Mouse (Mus musculus) left cerebral cortex, postnatal 14 days (tissue): ENCODE measurements around the gene Tmem174. TPM values are rescaled to one million over a fixed set of nuclear protein-coding genes. Genes with fewer than 3 reads are reported as not detected.

Experiments
- DNase-seq, 2 experiments: peaks; one replicate each; pipeline ENCODE4 v3.0.0; 2021 to 2022; ENCODE audit warnings: low spot score in 2 of 2, mixed read lengths in 1 of 2
- intact Hi-C: fragments of 180-260 bp; cut with DNase I; formaldehyde crosslinking; loops from one replicate; pipeline ENCODE4 v1.15.1; 2025
- long read RNA-seq, 2 experiments: library from polyadenylated mRNA; stranded (forward); transcript quantifications; one replicate each; pipeline ENCODE4 v2.0.0; 2021
- total RNA-seq, 2 experiments: library from RNA; stranded (reverse); gene quantifications; 2 replicates each; pipeline ENCODE4 v1.2.3; 2021

Tmem174 gene
- total RNA-seq = not detected
- long read RNA-seq, experiment 1 = 0 reads
- long read RNA-seq, experiment 2 = 0 reads

GRCm38 (mm10) chr13:98637145-98637544 lies at the start of gene Tmem174:
Gene Tmem174, minus strand, starts transcription at chr13:98637410.
- intact Hi-C loops = no loop called here
- no peak for DNase-seq

DNA sequence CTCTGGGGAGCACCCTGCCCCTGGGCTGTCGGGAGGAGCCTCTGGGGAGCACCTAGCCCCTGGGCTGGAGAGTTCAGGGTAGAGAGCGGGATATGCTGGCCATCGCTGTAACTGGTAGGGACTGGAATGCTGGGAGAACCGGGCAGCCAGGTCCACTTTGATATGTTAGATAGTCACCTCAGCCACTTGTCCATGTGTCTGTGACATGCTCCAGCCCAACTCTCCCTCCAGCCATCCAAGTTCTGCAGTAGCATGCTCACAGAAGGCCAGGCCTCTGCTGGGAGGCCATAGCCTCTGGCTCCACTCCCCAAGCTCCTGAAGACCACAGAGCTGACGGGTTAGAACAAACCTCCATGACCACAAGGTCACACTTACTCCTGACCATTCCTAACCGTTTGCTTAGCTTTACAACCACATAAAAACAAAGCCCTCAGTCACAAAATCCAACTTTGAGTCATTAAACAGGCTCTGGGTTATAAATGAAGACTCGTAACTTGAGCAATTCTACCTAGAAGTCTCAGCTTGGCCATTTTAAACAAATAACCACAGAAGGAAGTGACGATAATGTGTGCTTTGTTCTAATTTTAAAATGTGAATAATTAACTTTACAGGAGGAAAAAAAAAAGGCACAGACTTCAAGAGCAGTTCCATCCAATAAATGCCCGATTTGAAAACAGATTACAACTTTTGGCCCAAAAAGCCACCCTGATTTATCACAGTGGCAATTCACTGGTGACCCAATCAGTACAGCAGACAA lies 47.1 kb upstream of the Tmem174 start:
- DNase-seq = no peak
- intact Hi-C loops = no loop called here

DNA sequence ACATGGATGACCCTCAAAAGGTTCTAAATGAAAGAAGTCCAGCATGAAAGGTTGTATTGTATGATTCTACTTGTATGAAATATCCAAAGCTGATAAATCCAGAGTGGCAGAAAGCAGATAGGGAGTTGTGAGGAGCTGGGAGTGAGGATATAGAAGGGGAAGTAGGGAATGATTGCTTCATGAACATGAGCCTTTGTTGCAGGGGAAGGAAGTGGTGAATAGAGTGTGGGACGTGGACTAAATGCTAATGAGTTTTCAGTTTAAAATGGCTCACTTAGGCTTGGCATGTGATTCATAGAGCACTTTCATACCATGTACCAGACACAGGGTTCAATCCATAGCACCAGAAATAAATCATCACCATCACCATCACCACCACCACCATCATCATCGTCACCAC lies 46.2 kb upstream of the Tmem174 start:
- no peak for DNase-seq
- intact Hi-C loops = no loop called here

GRCm38 (mm10) chr13:98680470-98681060 lies 43.4 kb upstream of the Tmem174 start:
- DNase-seq = no peak
- intact Hi-C loops = no loop called here

GRCm38 (mm10) chr13:98679631-98680041 lies 42.4 kb upstream of the Tmem174 start:
- DNase-seq = no peak
- intact Hi-C loops = no loop called here

DNA sequence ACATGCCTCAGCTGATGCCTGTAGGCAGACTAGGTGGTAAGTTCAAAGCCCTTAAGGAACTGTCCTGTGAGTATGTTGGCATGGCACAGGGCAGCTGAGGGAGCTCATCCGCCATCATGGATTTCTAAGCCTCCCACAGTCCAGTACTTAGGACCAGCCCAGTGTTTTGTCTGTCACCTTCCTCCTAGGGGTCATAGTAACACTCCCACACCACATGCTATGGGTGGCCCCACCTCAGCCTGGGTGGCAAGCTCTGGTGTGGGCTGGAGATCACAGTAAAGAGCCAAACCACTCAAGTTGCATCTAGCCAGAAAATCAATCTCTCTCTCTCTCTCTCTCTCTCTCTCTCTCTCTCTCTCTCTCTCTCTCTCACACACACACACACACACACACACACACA lies 42.0 kb upstream of the Tmem174 start:
- DNase-seq = no peak
- intact Hi-C loops = no loop called here

GRCm38 (mm10) chr13:98673922-98674321 lies 36.7 kb upstream of the Tmem174 start:
- intact Hi-C loops = no loop called here
- no peak for DNase-seq

GRCm38 (mm10) chr13:98669296-98669695 lies 32.1 kb upstream of the Tmem174 start:
- intact Hi-C loops = no loop called here
- no peak for DNase-seq

- intact Hi-C loops = no loop called here
Measured at GRCm38 (mm10) chr13:98667316-98667715, 30.1 kb upstream of the Tmem174 start.

GRCm38 (mm10) chr13:98665240-98665639 lies 28.0 kb upstream of the Tmem174 start:
- DNase-seq = no peak
- intact Hi-C loops = no loop called here

More at GRCm38 (mm10) chr13:98667316-98667715, 30.1 kb upstream of the Tmem174 start:
- DNase-seq = no peak

- no peak for DNase-seq
- intact Hi-C loops = no loop called here
Measured at GRCm38 (mm10) chr13:98662173-98662675, 25.0 kb upstream of the Tmem174 start.

DNA sequence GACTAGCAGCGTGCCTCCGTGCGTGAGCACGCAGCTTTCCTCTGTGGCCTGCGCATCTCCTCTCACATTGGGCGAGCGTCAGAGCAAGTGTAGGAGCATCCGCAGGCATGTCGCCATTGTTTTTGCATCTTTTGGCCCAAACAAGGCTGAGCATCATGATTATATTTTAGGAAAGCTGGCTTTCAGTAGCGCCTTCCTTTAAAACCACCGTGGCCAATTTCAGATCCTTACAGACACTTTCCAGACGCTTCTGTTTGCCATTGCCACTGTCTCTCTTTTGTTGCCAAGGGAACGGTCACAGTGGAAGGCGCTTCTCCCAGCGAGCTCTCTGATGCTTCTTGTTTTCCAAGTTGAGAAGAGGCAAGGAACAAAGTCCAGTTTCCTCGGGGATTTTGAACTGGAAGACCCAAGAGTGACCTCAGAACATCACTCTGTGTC lies 18.8 kb upstream of the Tmem174 start:
- peak; percentile 51 to 86 for DNase-seq

GRCm38 (mm10) chr13:98655346-98655745 lies 18.1 kb upstream of the Tmem174 start:
- peak in 1 of 2 experiments; percentile 45 for DNase-seq
- intact Hi-C loops = no loop called here

More for the DNA sequence above, 18.8 kb upstream of the Tmem174 start:
- intact Hi-C loops = no loop called here

GRCm38 (mm10) chr13:98654129-98654939 lies 17.1 kb upstream of the Tmem174 start:
- DNase-seq = no peak
- intact Hi-C loops = no loop called here

- intact Hi-C loops = no loop called here
- DNase-seq = peak in 1 of 2 experiments; percentile 34
Measured at GRCm38 (mm10) chr13:98652194-98652593, 15.0 kb upstream of the Tmem174 start.

DNA sequence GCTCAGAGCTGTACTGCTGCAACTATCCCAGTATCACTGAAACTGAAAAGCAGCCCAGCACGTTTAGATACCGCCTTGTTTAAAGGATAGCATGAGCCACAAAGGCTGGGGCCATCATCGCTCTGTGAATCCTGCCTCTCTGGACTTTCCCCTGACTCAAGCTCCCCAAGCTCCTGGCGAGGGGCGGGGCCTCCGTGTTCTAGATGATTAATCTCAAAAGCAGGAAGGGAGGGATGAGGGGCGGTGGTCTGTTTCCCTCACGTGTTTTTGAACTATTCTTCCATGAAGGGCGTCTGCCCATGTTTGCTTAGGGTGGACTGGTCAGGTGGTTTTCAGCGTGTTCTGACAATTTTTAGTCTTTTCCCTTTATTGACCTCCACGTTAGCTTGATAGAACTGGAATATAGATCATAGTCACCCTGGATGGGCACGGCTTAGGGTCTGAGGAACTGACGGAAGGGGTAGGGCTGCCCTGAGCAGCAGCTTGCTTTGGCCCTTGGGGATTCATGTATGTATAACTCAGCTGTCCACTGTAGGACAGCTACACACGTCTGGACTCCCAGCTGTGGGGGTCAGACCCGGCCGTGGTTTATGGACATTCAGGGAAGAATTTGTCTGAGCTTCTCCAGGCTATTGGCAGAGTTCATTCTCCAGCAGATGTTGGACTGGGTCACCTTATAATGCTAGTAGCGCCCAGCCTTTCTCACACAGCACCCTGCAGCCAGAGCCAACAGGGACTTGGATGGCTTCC lies 14.2 kb upstream of the Tmem174 start:
- intact Hi-C loops = no loop called here
- DNase-seq = no peak

- intact Hi-C loops = no loop called here
- DNase-seq = no peak
Measured at GRCm38 (mm10) chr13:98647775-98648568, 10.8 kb upstream of the Tmem174 start.

GRCm38 (mm10) chr13:98638507-98639166 lies 1.4 kb upstream of the Tmem174 start:
- intact Hi-C loops = no loop called here
- no peak for DNase-seq
